Mouse (Mus musculus) E14TG2a.4 (cell line): ENCODE data around the gene 0610010F05Rik.

ENCODE experiments used
- CTCF ChIP-seq: conservative IDR thresholded peaks from 2 replicates; pipeline ENCODE4 v1.5.1; 2014; ENCODE audit warnings: low read length
- NANOG ChIP-seq: IDR thresholded peaks from 2 replicates; pipeline ENCODE4 v1.6.1; 2014; ENCODE audit warnings: borderline replicate concordance, low read length, mixed read lengths
- POU5F1 ChIP-seq: IDR thresholded peaks from 2 replicates; pipeline ENCODE4 v1.6.1; 2014; ENCODE audit warnings: low read length, borderline replicate concordance

DNA sequence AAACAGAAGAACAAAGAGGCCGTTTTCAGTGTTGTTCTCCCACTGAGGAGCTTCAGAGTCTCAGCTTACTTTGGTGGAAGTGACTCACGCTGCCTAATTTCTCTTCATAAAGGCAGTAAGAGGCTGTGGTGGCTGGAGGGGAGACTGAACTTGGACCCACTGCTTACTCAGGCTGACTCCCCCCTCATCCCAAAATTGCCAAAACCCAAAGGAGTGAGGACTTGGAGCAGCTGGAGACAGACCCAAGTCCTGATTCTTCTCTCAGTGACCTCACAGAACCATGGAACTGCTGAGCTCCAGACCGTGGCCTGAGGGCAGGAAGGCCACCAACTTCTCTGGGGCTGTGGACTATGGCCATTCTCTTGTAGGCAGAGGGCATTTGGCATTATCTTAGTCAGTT is 114.5 kb downstream of the 0610010F05Rik start:
- TF ChIP-seq CTCF (no peak), POU5F1 (no peak), NANOG (no peak)
